Comparison of ENCODE assay signal across 8 mouse cellular contexts in genomic region chr5:103760425-103761131, GRCm38 (mm10).
DNase-seq lines count a peak whose midpoint lies in the region; ATAC-seq and TF ChIP-seq lines count a peak whose summit lies in the region.

No protein-coding gene starts in this region.

- no peaks in the 10 kb centered on the region for H3K27me3 ChIP-seq in CH12.LX (replicated peaks)
- H3K27me3 ChIP-seq in hindbrain, embryonic 11.5 days (ENCODE audit: control insufficient read depth, insufficient read depth, low read length): no peaks in the 10 kb centered on the region
- H3K27me3 ChIP-seq in limb, embryonic 14.5 days (ENCODE audit: control insufficient read depth, insufficient read depth, low read length): no peaks in the 10 kb centered on the region
- peaks cover 22% of the 10 kb centered on the region for H3K27me3 ChIP-seq in midbrain, embryonic 13.5 days

- no peak for TF ChIP-seq CTCF in CH12.LX (conservative IDR thresholded peaks at IDR 0.05 in 1 of 2, IDR thresholded peaks at IDR 0.05 in 1 of 2; ENCODE audit: low read depth in 2 of 2, low read length in 2 of 2)

- dilution Hi-C loops in CH12.LX (cut with MboI; ENCODE audit: extremely low pct_ligation_motif_present, extremely low pct_unique_long_range_greater_than_20kb, low sequenced_read_pairs): no loop called here

- peak overlapping the region; percentile 57 for H3K4me2 ChIP-seq in CH12.LX (ENCODE audit: insufficient read depth, low read depth, poor library complexity, severe bottlenecking)
- peak overlapping the region; percentile 57 for H3K4me2 ChIP-seq in hindbrain, embryonic 11.5 days (replicated peaks; ENCODE audit: low read depth, low read length)
- peak overlapping the region; percentile 82 for H3K4me2 ChIP-seq in limb, embryonic 14.5 days (replicated peaks; ENCODE audit: low read depth, low read length, severe bottlenecking)
- H3K4me2 ChIP-seq in midbrain, embryonic 13.5 days (replicated peaks): peak overlapping the region; percentile 48

- H3K9me3 ChIP-seq in CH12.LX (replicated peaks; ENCODE audit: low read length): peaks cover 6% of the 10 kb centered on the region
- H3K9me3 ChIP-seq in hindbrain, embryonic 11.5 days (ENCODE audit: control insufficient read depth, low read length): no peaks in the 10 kb centered on the region
- no peaks in the 10 kb centered on the region for H3K9me3 ChIP-seq in limb, embryonic 14.5 days (ENCODE audit: control insufficient read depth, low read length)
- no peaks in the 10 kb centered on the region for H3K9me3 ChIP-seq in midbrain, embryonic 13.5 days

- peak; percentile 54 for TF ChIP-seq EP300 in CH12.LX (IDR thresholded peaks at IDR 0.05; ENCODE audit: low read length)

- peak overlapping the region; percentile 2; the same call in 1 of the 2 replicates for H3K9ac ChIP-seq in CH12.LX (ENCODE audit: insufficient read depth, low read depth)
- H3K9ac ChIP-seq in hindbrain, embryonic 11.5 days (ENCODE audit: low read depth, low read length): peak overlapping the region; percentile 43
- H3K9ac ChIP-seq in limb, embryonic 14.5 days (ENCODE audit: low read depth, low read length, severe bottlenecking): peak overlapping the region; percentile 51
- H3K9ac ChIP-seq in midbrain, embryonic 13.5 days (replicated peaks): peak overlapping the region; percentile 2; the same call in 1 of the 2 replicates

- peak overlapping the region; percentile 22 to 45 (median 31) for H3K4me3 ChIP-seq in CH12.LX (replicated peaks in 1 of 3; ENCODE audit: low read depth in 2 of 3, low read length in 2 of 3, poor library complexity in 1 of 3)
- peak overlapping the region; percentile 15; the same call in 1 of the 2 replicates for H3K4me3 ChIP-seq in hindbrain, embryonic 11.5 days (ENCODE audit: low read depth, low read length)
- H3K4me3 ChIP-seq in limb, embryonic 14.5 days (replicated peaks; ENCODE audit: low read length): peak overlapping the region; percentile 38
- peak overlapping the region; percentile 24 for H3K4me3 ChIP-seq in midbrain, embryonic 13.5 days (replicated peaks)

- TF ChIP-seq POLR2A in CH12.LX (IDR thresholded peaks at IDR 0.05; ENCODE audit: low read depth, low read length): no peak
- TF ChIP-seq POLR2A in limb, embryonic 14.5 days (IDR thresholded peaks at IDR 0.05; ENCODE audit: borderline replicate concordance, extremely low read depth, insufficient read depth, insufficient read length): no peak

- H3K4me1 ChIP-seq in CH12.LX (ENCODE audit: control insufficient read depth in 1 of 2, insufficient read depth in 2 of 2): peaks cover 27 to 80% of the 10 kb centered on the region in 2 experiments
- peaks cover 7% of the 10 kb centered on the region; the same call in 1 of the 2 replicates for H3K4me1 ChIP-seq in hindbrain, embryonic 11.5 days (replicated peaks; ENCODE audit: control insufficient read depth, insufficient read depth, low read length)
- H3K4me1 ChIP-seq in limb, embryonic 14.5 days (ENCODE audit: control insufficient read depth, insufficient read depth, low read length): peaks cover 22% of the 10 kb centered on the region
- peaks cover 11% of the 10 kb centered on the region for H3K4me1 ChIP-seq in midbrain, embryonic 13.5 days (replicated peaks)

- WGBS in hindbrain, embryonic 11.5 days: 4% methylated on average over 20 of the region's 20 CpGs
- 2% methylated on average over 20 of the region's 20 CpGs for WGBS in limb, embryonic 14.5 days
- WGBS in midbrain, embryonic 13.5 days: 4% methylated on average over 20 of the region's 20 CpGs

- DNase-seq in CH12.LX (ENCODE audit: extremely low read depth): peak; percentile 81
- peak; percentile 63 for DNase-seq in adrenal gland, postnatal 25 days
- DNase-seq in hindbrain, embryonic 11.5 days (ENCODE audit: low spot score): peak; percentile 53
- DNase-seq in limb, embryonic 14.5 days (ENCODE audit: low spot score): peak; percentile 42
- DNase-seq in spleen, postnatal 4 days (ENCODE audit: low spot score in 2 of 2): peak; percentile 60 to 80
- DNase-seq in Muller cell, postnatal 12 days (ENCODE audit: inconsistent ontology term): no peak

- TF ChIP-seq RAD21 in CH12.LX (IDR thresholded peaks at IDR 0.05; ENCODE audit: low read depth, low read length): no peak

- H3K27ac ChIP-seq in CH12.LX (ENCODE audit: insufficient read depth, low read depth): peak overlapping the region; percentile 62
- H3K27ac ChIP-seq in hindbrain, embryonic 11.5 days (ENCODE audit: low read depth, low read length): no peak overlapping the region
- 0 out of 2 replicates have a peak overlapping the region, but pooled peaks have one; percentile 63 for H3K27ac ChIP-seq in limb, embryonic 14.5 days (replicated peaks; ENCODE audit: low read depth, low read length)
- H3K27ac ChIP-seq in midbrain, embryonic 13.5 days: no peak overlapping the region

- peak; percentile 66 for ATAC-seq in erythroid progenitor cell, adult 5-6 weeks (replicated peaks; ENCODE audit: low FRiP score, poor library complexity, severe bottlenecking)
- ATAC-seq in hindbrain, embryonic 11.5 days (ENCODE audit: low FRiP score): no peak
- peak; percentile 37; the same call in 1 of the 2 replicates for ATAC-seq in limb, embryonic 14.5 days (ENCODE audit: low FRiP score, low read depth)
- 0 out of 2 replicates have a peak, but pooled peaks have one; percentile 30 for ATAC-seq in midbrain, embryonic 13.5 days

- peaks cover 99% of the 10 kb centered on the region for H3K79me2 ChIP-seq in CH12.LX (replicated peaks; ENCODE audit: control insufficient read depth, extremely low read depth, insufficient read depth, poor library complexity, severe bottlenecking)

- H3K36me3 ChIP-seq in CH12.LX (replicated peaks in 1 of 2; ENCODE audit: control insufficient read depth in 1 of 2, insufficient read depth in 1 of 2, low read length in 1 of 2): peaks cover 9 to 56% of the 10 kb centered on the region in 2 experiments
- H3K36me3 ChIP-seq in hindbrain, embryonic 11.5 days (ENCODE audit: control insufficient read depth, insufficient read depth, low read length): no peaks in the 10 kb centered on the region
- no peaks in the 10 kb centered on the region for H3K36me3 ChIP-seq in limb, embryonic 14.5 days (ENCODE audit: control insufficient read depth, insufficient read depth, low read length)
- H3K36me3 ChIP-seq in midbrain, embryonic 13.5 days: no peaks in the 10 kb centered on the region

- in situ Hi-C loops in CH12.LX (cut with MboI; ENCODE audit: low pct_ligation_motif_present, low pct_unique_long_range_greater_than_20kb, low sequenced_read_pairs): no loop called here

TF ChIP-seq in CH12.LX, 34 proteins besides CTCF, POLR2A, EP300 and RAD21:
- TF ChIP-seq MAZ (IDR thresholded peaks at IDR 0.05; ENCODE audit: low read depth, low read length): no peak
- peak; percentile 71 for TF ChIP-seq MYC (IDR thresholded peaks at IDR 0.05; ENCODE audit: low read depth, low read length)
- no peak for TF ChIP-seq RCOR1 (conservative IDR thresholded peaks at IDR 0.05; ENCODE audit: low read depth, low read length)
- TF ChIP-seq PAX5 (IDR thresholded peaks at IDR 0.05; ENCODE audit: low read length): no peak
- peak; percentile 87 for TF ChIP-seq MAX (IDR thresholded peaks at IDR 0.05; ENCODE audit: low read length)
- TF ChIP-seq MAFK (IDR thresholded peaks at IDR 0.05; ENCODE audit: insufficient replicate concordance, low read length): no peak
- TF ChIP-seq CHD2 (IDR thresholded peaks at IDR 0.05; ENCODE audit: low read length): peak; percentile 79
- no peak for TF ChIP-seq ZKSCAN1 (IDR thresholded peaks at IDR 0.05; ENCODE audit: borderline replicate concordance, low read depth, low read length)
- TF ChIP-seq USF1 (IDR thresholded peaks at IDR 0.05; ENCODE audit: low read depth, low read length): peak; percentile 65
- TF ChIP-seq TCF12 (IDR thresholded peaks at IDR 0.05; ENCODE audit: low read depth, low read length): peak; percentile 64
- peak; percentile 86 for TF ChIP-seq CHD1 (IDR thresholded peaks at IDR 0.05; ENCODE audit: low read depth, low read length)
- no peak for TF ChIP-seq HCFC1 (IDR thresholded peaks at IDR 0.05; ENCODE audit: low read depth, low read length)
- TF ChIP-seq MXI1 (IDR thresholded peaks at IDR 0.05; ENCODE audit: low read depth, low read length): peak; percentile 83
- TF ChIP-seq BHLHE40 (IDR thresholded peaks at IDR 0.05; ENCODE audit: low read depth, low read length): peak; percentile 82
- no peak for TF ChIP-seq UBTF (IDR thresholded peaks at IDR 0.05; ENCODE audit: low read depth, low read length)
- peak; percentile 75 for TF ChIP-seq SIN3A (IDR thresholded peaks at IDR 0.05; ENCODE audit: low read length)
- TF ChIP-seq E2F4 (IDR thresholded peaks at IDR 0.05; ENCODE audit: insufficient replicate concordance, low read depth, low read length): no peak
- no peak for TF ChIP-seq ELF1 (IDR thresholded peaks at IDR 0.05; ENCODE audit: low read depth, low read length)
- TF ChIP-seq SMC3 (IDR thresholded peaks at IDR 0.05; ENCODE audit: low read depth, low read length): no peak
- TF ChIP-seq GABPA (IDR thresholded peaks at IDR 0.05; ENCODE audit: insufficient replicate concordance, low read depth, low read length): no peak
- TF ChIP-seq ZNF384 (IDR thresholded peaks at IDR 0.05; ENCODE audit: low read depth, low read length): no peak
- no peak for TF ChIP-seq ZMIZ1 (IDR thresholded peaks at IDR 0.05; ENCODE audit: low read depth, low read length)
- TF ChIP-seq ETS1 (conservative IDR thresholded peaks at IDR 0.05; ENCODE audit: low read depth, low read length): peak; percentile 61
- TF ChIP-seq JUN (IDR thresholded peaks at IDR 0.05; ENCODE audit: insufficient read depth, low read depth, low read length): no peak
- no peak for TF ChIP-seq KAT2A (IDR thresholded peaks at IDR 0.05; ENCODE audit: insufficient replicate concordance, low read length)
- TF ChIP-seq USF2 (conservative IDR thresholded peaks at IDR 0.05; ENCODE audit: low read depth, low read length): peak; percentile 68

Comparison
In these comparisons a context has a peak if more than half of its experiments do, and no peak if none do; other contexts are left out.
1. H3K27ac ChIP-seq: peak in CH12.LX (single experiment) and limb, embryonic 14.5 days (single experiment); none in hindbrain, embryonic 11.5 days (single experiment) and midbrain, embryonic 13.5 days (single experiment).
2. Peak in every context shown above with its lines, with median percentiles within 50 percentile points of each other: H3K4me2 ChIP-seq, H3K4me3 ChIP-seq and H3K9ac ChIP-seq.